Mouse (Mus musculus) G1E (cell line): ENCODE results near the gene Cox7a2.

Experiments
- CTCF ChIP-seq: IDR thresholded peaks from 2 replicates; pipeline ENCODE4 v1.5.1; 2012; ENCODE audit warnings: low read depth, low read length, inconsistent platforms, mixed read lengths
- GATA1 ChIP-seq: IDR thresholded peaks from 2 replicates; pipeline ENCODE4 v1.6.1; 2012; ENCODE audit warnings: borderline replicate concordance, low read length, inconsistent platforms, mixed read lengths
- POLR2AphosphoS5 ChIP-seq: IDR thresholded peaks from 2 replicates; pipeline ENCODE4 v1.6.1; 2012; ENCODE audit warnings: low read depth, low read length, inconsistent platforms; ENCODE audit not compliant: insufficient replicate concordance

- no peak for TF ChIP-seq CTCF
- no peak for TF ChIP-seq GATA1
- no peak for TF ChIP-seq POLR2AphosphoS5
These were observed 35.4 kb upstream of the Cox7a2 start for GRCm38 (mm10) chr9:79795076-79795475.
